Comparison of ENCODE assay signal across 10 mouse cellular contexts in genomic region chr13:13503695-13504386, GRCm38 (mm10).
DNase-seq lines count a peak whose midpoint lies in the region; ATAC-seq lines count a peak whose summit lies in the region.
"Had no signal": no experiment of that assay in that cellular context is flagged by ENCODE, and none has a peak within 500 bp of the region (broad histone marks: within the 10 kb centered on the region; RNA-seq: fewer than 3 reads in every experiment).

No protein-coding gene starts in this region.

- WGBS in kidney, embryonic 15.5 days, result 22% methylated on average over 4 of the region's 4 CpGs
- 66% methylated on average over 4 of the region's 4 CpGs for WGBS in forebrain, embryonic 12.5 days
- 70% methylated on average over 4 of the region's 4 CpGs for WGBS in hindbrain, embryonic 13.5 days

- peak; percentile 62 for DNase-seq in gastrocnemius, adult 18-20 months (ENCODE audit: low spot score)
- no peak for DNase-seq in gastrocnemius, postnatal 4 days (ENCODE audit: low spot score in 2 of 2)
- DNase-seq in 3T3-L1 (ENCODE audit: low read depth, low spot score), result peak; percentile 51
- DNase-seq in fat pad, adult 2 months (ENCODE audit: extremely low read depth, low read depth, low spot score), result peak; percentile 73
- DNase-seq in frontal cortex, adult 2 months (ENCODE audit: extremely low spot score in 1 of 2, low spot score in 1 of 2), result no peak
- DNase-seq: forebrain, postnatal 0 days; liver, postnatal 0 days had no signal

- H3K27ac ChIP-seq in kidney, embryonic 15.5 days, result peak overlapping the region; percentile 87
- H3K27ac ChIP-seq in forebrain, embryonic 12.5 days, result no peak overlapping the region
- no peak overlapping the region for H3K27ac ChIP-seq in hindbrain, embryonic 13.5 days

- no peak overlapping the region for H3K9ac ChIP-seq in kidney, embryonic 15.5 days
- H3K9ac ChIP-seq in forebrain, embryonic 12.5 days, result no peak overlapping the region
- no peak overlapping the region for H3K9ac ChIP-seq in hindbrain, embryonic 13.5 days
- H3K9ac ChIP-seq: forebrain, postnatal 0 days; liver, postnatal 0 days had no signal

- peak; percentile 65; the same call in 1 of the 2 replicates for ATAC-seq in kidney, embryonic 15.5 days (replicated peaks; ENCODE audit: low FRiP score)
- ATAC-seq in forebrain, embryonic 12.5 days (ENCODE audit: low FRiP score), result no peak
- no peak for ATAC-seq in hindbrain, embryonic 13.5 days (ENCODE audit: low FRiP score)
- ATAC-seq: forebrain, postnatal 0 days; liver, postnatal 0 days had no signal

- H3K27me3 ChIP-seq in kidney, embryonic 15.5 days, result no peaks in the 10 kb centered on the region
- no peaks in the 10 kb centered on the region for H3K27me3 ChIP-seq in forebrain, embryonic 12.5 days
- H3K27me3 ChIP-seq in hindbrain, embryonic 13.5 days, result no peaks in the 10 kb centered on the region

- H3K4me3 ChIP-seq in kidney, embryonic 15.5 days (replicated peaks), result no peak overlapping the region
- H3K4me3 ChIP-seq in forebrain, embryonic 12.5 days (replicated peaks), result no peak overlapping the region
- H3K4me3 ChIP-seq in hindbrain, embryonic 13.5 days, result no peak overlapping the region

- H3K9me3 ChIP-seq in kidney, embryonic 15.5 days (replicated peaks), result no peaks in the 10 kb centered on the region
- no peaks in the 10 kb centered on the region for H3K9me3 ChIP-seq in forebrain, embryonic 12.5 days
- no peaks in the 10 kb centered on the region for H3K9me3 ChIP-seq in hindbrain, embryonic 13.5 days

- peaks cover 58% of the 10 kb centered on the region for H3K36me3 ChIP-seq in kidney, embryonic 15.5 days
- no peaks in the 10 kb centered on the region for H3K36me3 ChIP-seq in forebrain, embryonic 12.5 days (replicated peaks)
- H3K36me3 ChIP-seq in hindbrain, embryonic 13.5 days, result no peaks in the 10 kb centered on the region

- peaks cover 22% of the 10 kb centered on the region for H3K4me1 ChIP-seq in kidney, embryonic 15.5 days
- no peaks in the 10 kb centered on the region for H3K4me1 ChIP-seq in forebrain, embryonic 12.5 days
- no peaks in the 10 kb centered on the region for H3K4me1 ChIP-seq in hindbrain, embryonic 13.5 days (replicated peaks)

- no peak overlapping the region for H3K4me2 ChIP-seq in kidney, embryonic 15.5 days
- no peak overlapping the region for H3K4me2 ChIP-seq in forebrain, embryonic 12.5 days
- H3K4me2 ChIP-seq in hindbrain, embryonic 13.5 days, result no peak overlapping the region

Comparison
In these comparisons a context has a peak if more than half of its experiments do, and no peak if none do; other contexts are left out.
1. DNase-seq: peak in gastrocnemius, adult 18-20 months (single experiment), 3T3-L1 (single experiment) and fat pad, adult 2 months (single experiment); none in gastrocnemius, postnatal 4 days (0 of 2) and frontal cortex, adult 2 months (0 of 2).